Mouse (Mus musculus): ENCODE results near the gene Txndc5. TPM values are rescaled to one million over a fixed set of nuclear protein-coding genes. Genes with fewer than 3 reads are reported as not detected.

Gene Txndc5
- polyA plus RNA-seq, 1 experiment from 2014 or later, result 277 TPM

GRCm38 (mm10) chr13:38522056-38522654 is 6.5 kb downstream of the Txndc5 start:
- Histone ChIP-seq H3K27me3 (no peaks in the 10 kb centered on the region), H3K4me2 (no peak overlapping the region), H3K27ac (no peak overlapping the region), H3K9me3 (replicated peaks) (no peaks in the 10 kb centered on the region), H3K9ac (no peak overlapping the region), H3K36me3 (peaks cover 67% of the 10 kb centered on the region), H3K4me1 (peaks cover 16% of the 10 kb centered on the region), H3K4me3 (replicated peaks) (no peak overlapping the region)
- WGBS, result 78% methylated on average over 4 of the region's 4 CpGs
- no peak for ATAC-seq (replicated peaks; ENCODE audit: low FRiP score)

DNA sequence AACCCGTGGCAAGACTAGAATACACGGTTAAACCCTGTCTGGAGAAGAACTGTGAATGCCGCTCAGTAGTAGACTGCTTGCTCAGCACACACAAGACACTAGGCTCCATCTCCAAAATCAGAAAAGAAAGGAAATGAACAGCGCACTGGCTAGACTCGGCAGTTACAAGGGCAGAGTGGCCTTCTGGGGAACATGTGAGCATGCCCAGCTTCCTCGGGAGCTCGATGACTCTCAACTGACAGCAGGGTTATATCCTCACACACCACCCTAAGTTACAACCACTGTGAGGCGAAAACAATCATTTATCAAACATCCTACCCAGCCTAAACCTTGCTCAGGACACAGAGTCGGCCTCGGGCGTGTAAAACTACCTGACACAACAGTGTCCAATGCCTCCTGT is 8.3 kb downstream of the Txndc5 start:
- H3K27me3 ChIP-seq, result no peaks in the 10 kb centered on the region
- peaks cover 8% of the 10 kb centered on the region; the same call in 1 of the 2 replicates for H3K4me1 ChIP-seq
- no peak overlapping the region for H3K27ac ChIP-seq
- H3K4me2 ChIP-seq, result no peak overlapping the region
- H3K4me3 ChIP-seq (replicated peaks), result no peak overlapping the region
- 87% methylated on average over 11 of the region's 11 CpGs for WGBS
- H3K9me3 ChIP-seq (replicated peaks), result no peaks in the 10 kb centered on the region
- no peak overlapping the region for H3K9ac ChIP-seq
- no peak for ATAC-seq (replicated peaks; ENCODE audit: low FRiP score)
- peaks cover 86% of the 10 kb centered on the region for H3K36me3 ChIP-seq

DNA sequence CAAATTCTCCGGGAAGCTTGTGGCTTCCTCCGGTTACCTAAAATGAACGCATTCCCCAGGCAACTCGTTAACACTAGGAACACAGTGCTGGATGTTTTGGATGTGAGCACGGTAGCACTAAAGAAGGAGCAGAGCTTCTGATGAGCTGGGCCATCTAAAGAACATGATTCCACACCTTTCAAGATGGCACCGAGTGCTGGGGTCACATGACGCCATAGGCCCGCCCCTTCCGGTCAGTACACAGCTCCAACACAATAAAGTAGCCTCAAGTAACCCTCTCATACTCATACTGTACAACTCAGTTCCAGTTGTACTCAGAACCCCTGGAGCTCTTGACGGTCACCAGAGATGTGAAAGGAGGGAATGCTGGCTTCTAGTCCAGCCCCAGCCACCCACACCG is 12.0 kb downstream of the Txndc5 start:
- 89% methylated on average over 11 of the region's 11 CpGs for WGBS
- H3K4me1 ChIP-seq, result 0 out of 2 replicates have a peak, but pooled peaks cover 5% of the 10 kb centered on the region
- no peaks in the 10 kb centered on the region for H3K9me3 ChIP-seq (replicated peaks)
- no peak overlapping the region for H3K9ac ChIP-seq
- no peak overlapping the region for H3K27ac ChIP-seq
- H3K4me2 ChIP-seq, result no peak overlapping the region
- no peaks in the 10 kb centered on the region for H3K27me3 ChIP-seq
- peaks cover 94% of the 10 kb centered on the region for H3K36me3 ChIP-seq
- no peak overlapping the region for H3K4me3 ChIP-seq (replicated peaks)
- ATAC-seq (replicated peaks; ENCODE audit: low FRiP score), result no peak

GRCm38 (mm10) chr13:38515845-38516244 is 12.8 kb downstream of the Txndc5 start:
- peaks cover 92% of the 10 kb centered on the region for H3K36me3 ChIP-seq
- ATAC-seq (replicated peaks; ENCODE audit: low FRiP score), result no peak
- no peak overlapping the region for H3K4me2 ChIP-seq
- no peak overlapping the region for H3K4me3 ChIP-seq (replicated peaks)
- no peak overlapping the region for H3K9ac ChIP-seq
- WGBS, result 81% methylated on average over 3 of the region's 3 CpGs
- no peak overlapping the region for H3K27ac ChIP-seq
- no peaks in the 10 kb centered on the region for H3K27me3 ChIP-seq
- H3K9me3 ChIP-seq (replicated peaks), result no peaks in the 10 kb centered on the region
- H3K4me1 ChIP-seq, result 0 out of 2 replicates have a peak, but pooled peaks cover 5% of the 10 kb centered on the region

DNA sequence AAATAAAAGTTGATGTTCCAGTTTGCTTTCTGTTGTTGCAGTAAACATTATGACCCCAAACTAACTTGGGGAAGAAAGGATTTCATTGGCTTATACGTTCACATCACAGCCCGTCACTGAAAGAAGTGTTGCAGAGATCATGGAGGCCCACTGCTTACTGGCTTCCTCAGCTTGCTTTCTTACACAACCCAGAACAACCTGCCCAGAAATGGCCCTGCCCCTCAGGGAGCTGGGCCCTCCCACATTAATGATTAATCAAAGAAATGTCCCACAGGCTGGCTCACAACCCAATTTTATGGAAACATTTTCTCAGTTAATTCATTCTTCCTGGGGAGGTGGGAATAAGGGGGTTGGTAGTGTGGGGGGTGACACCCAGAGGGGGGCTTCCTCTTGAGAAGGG is 13.2 kb downstream of the Txndc5 start:
- no peak overlapping the region for H3K27ac ChIP-seq
- no peak overlapping the region for H3K9ac ChIP-seq
- H3K27me3 ChIP-seq, result no peaks in the 10 kb centered on the region
- WGBS, result 78% methylated on average over 2 of the region's 2 CpGs
- H3K4me1 ChIP-seq, result 0 out of 2 replicates have a peak, but pooled peaks cover 5% of the 10 kb centered on the region
- ATAC-seq (replicated peaks; ENCODE audit: low FRiP score), result 0 out of 2 replicates have a peak, but pooled peaks have one; percentile 56
- H3K4me2 ChIP-seq, result no peak overlapping the region
- no peaks in the 10 kb centered on the region for H3K9me3 ChIP-seq (replicated peaks)
- H3K4me3 ChIP-seq (replicated peaks), result no peak overlapping the region
- peaks cover 92% of the 10 kb centered on the region for H3K36me3 ChIP-seq

DNA sequence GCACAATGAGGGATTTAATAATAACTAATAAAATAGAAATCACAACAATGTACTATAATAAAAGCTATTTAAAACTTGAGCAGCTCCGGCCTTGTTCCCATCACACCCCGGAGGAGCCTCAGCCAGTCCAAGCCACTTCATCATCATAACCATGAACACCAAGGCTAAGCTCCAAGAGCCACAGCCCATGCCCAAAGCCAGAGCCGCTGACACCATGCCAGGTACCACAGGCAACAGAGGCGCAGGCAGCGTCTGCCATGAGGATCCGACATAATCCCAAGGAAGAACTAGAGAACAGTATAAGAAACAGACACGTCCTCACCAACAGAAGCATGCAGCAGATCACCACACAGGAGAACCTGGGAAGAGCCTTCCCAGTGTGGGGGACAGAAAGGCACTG is 14.7 kb downstream of the Txndc5 start:
- Histone ChIP-seq H3K4me1 (0 out of 2 replicates have a peak, but pooled peaks cover 5% of the 10 kb centered on the region), H3K36me3 (peaks cover 92% of the 10 kb centered on the region), H3K9ac (no peak overlapping the region), H3K27me3 (no peaks in the 10 kb centered on the region), H3K4me3 (replicated peaks) (no peak overlapping the region), H3K4me2 (no peak overlapping the region), H3K27ac (no peak overlapping the region), H3K9me3 (replicated peaks) (no peaks in the 10 kb centered on the region)
- no peak for ATAC-seq (replicated peaks; ENCODE audit: low FRiP score)
- 94% methylated on average over 7 of the region's 7 CpGs for WGBS

DNA sequence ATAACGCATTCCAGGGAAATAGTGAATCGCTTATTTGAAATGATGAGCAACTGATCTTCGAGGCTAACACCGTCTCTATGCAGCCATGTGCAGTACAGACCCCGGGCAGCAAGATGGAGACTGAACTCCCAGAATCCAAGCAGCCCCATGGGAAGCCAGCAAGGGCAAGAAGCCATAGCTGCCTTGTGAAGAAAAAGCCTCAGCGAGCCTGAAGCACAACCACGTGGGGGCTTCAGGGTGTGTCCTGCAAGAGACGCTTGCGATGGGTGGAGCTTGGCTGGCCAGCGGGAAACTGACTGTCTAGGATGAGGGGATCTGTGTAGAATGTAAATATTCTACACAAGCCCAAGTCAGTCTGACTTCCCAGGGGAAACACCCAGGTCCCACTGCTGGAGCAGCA is 16.6 kb downstream of the Txndc5 start:
- no peak overlapping the region for H3K4me3 ChIP-seq (replicated peaks)
- H3K36me3 ChIP-seq, result peaks cover 91% of the 10 kb centered on the region
- no peaks in the 10 kb centered on the region for H3K9me3 ChIP-seq (replicated peaks)
- H3K4me2 ChIP-seq, result no peak overlapping the region
- H3K27me3 ChIP-seq, result no peaks in the 10 kb centered on the region
- no peak for ATAC-seq (replicated peaks; ENCODE audit: low FRiP score)
- no peak overlapping the region for H3K9ac ChIP-seq
- WGBS, result 87% methylated on average over 10 of the region's 10 CpGs
- H3K4me1 ChIP-seq, result 0 out of 2 replicates have a peak, but pooled peaks cover 5% of the 10 kb centered on the region
- H3K27ac ChIP-seq, result no peak overlapping the region

GRCm38 (mm10) chr13:38509681-38510341 is 18.8 kb downstream of the Txndc5 start:
- Histone ChIP-seq H3K4me2 (no peak overlapping the region), H3K9ac (no peak overlapping the region), H3K27ac (no peak overlapping the region), H3K4me1 (no peaks in the 10 kb centered on the region), H3K27me3 (no peaks in the 10 kb centered on the region), H3K4me3 (replicated peaks) (no peak overlapping the region), H3K9me3 (replicated peaks) (no peaks in the 10 kb centered on the region), H3K36me3 (peaks cover 92% of the 10 kb centered on the region)
- no peak for ATAC-seq (replicated peaks; ENCODE audit: low FRiP score)
- 90% methylated on average over 8 of the region's 8 CpGs for WGBS

DNA sequence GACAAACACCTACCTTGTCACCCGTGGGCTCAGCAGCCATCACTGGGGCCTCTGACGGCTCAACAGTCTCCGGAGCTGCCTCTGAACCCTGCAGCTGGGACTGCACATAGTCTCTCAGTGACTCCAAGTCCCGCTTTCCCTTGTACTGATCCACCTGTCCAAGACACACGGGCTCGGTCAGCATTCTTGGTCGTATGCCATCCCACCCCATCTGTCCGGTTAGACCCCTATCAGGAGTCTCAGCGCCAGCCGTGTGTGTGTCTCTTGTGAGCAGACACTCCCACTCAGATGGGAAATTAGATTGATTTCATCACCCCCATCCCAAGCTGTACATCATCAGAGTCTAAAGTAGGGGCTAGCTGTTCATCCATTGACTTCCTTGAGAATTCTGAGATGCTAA is 21.7 kb downstream of the Txndc5 start:
- ATAC-seq (replicated peaks; ENCODE audit: low FRiP score), result no peak
- Histone ChIP-seq H3K36me3 (peaks cover 97% of the 10 kb centered on the region), H3K4me1 (no peaks in the 10 kb centered on the region), H3K27me3 (no peaks in the 10 kb centered on the region), H3K27ac (no peak overlapping the region), H3K4me3 (replicated peaks) (no peak overlapping the region), H3K9me3 (replicated peaks) (no peaks in the 10 kb centered on the region), H3K9ac (no peak overlapping the region), H3K4me2 (no peak overlapping the region)
- 85% methylated on average over 10 of the region's 10 CpGs for WGBS

GRCm38 (mm10) chr13:38506320-38506719 is 22.3 kb downstream of the Txndc5 start:
- Histone ChIP-seq H3K9me3 (replicated peaks) (no peaks in the 10 kb centered on the region), H3K27ac (no peak overlapping the region), H3K4me1 (no peaks in the 10 kb centered on the region), H3K9ac (no peak overlapping the region), H3K4me2 (no peak overlapping the region), H3K4me3 (replicated peaks) (no peak overlapping the region), H3K36me3 (peaks cover 97% of the 10 kb centered on the region), H3K27me3 (no peaks in the 10 kb centered on the region)
- no peak for ATAC-seq (replicated peaks; ENCODE audit: low FRiP score)
- WGBS, result 88% methylated on average over 8 of the region's 8 CpGs

GRCm38 (mm10) chr13:38503137-38503849 is 25.3 kb downstream of the Txndc5 start:
- 79% methylated on average over 14 of the region's 14 CpGs for whole genome bisulfite sequencing
- no peak for ATAC-seq (replicated peaks; ENCODE audit: low FRiP score)
- Histone ChIP-seq H3K4me2 (no peak overlapping the region), H3K27me3 (no peaks in the 10 kb centered on the region), H3K9me3 (replicated peaks) (no peaks in the 10 kb centered on the region), H3K36me3 (peaks cover 97% of the 10 kb centered on the region), H3K4me1 (no peaks in the 10 kb centered on the region), H3K27ac (no peak overlapping the region), H3K9ac (no peak overlapping the region), H3K4me3 (replicated peaks) (no peak overlapping the region)

DNA sequence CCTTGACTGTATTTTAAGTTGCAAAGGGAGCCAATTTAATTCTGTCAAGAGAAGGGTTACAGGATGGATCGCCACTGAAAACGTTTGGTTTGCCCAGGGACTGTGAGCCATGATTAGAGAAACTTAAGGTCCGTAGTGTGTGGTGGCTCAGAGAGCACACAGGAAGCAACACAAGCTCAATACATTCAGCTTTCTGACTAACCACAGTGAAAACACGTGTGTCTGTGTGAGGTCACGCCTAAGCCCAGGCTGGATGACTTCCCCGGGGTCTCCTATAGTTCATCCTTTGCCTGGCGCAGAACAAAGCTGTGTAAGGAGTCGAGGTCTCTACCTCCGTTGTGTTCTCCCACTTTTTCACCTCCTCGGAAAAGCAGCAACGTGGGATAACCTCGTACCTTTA is 27.3 kb downstream of the Txndc5 start:
- Histone ChIP-seq H3K36me3 (peaks cover 82% of the 10 kb centered on the region), H3K9me3 (replicated peaks) (no peaks in the 10 kb centered on the region), H3K4me2 (no peak overlapping the region), H3K4me3 (replicated peaks) (no peak overlapping the region), H3K9ac (no peak overlapping the region), H3K27ac (no peak overlapping the region), H3K27me3 (no peaks in the 10 kb centered on the region), H3K4me1 (no peaks in the 10 kb centered on the region)
- 90% methylated on average over 12 of the region's 12 CpGs for WGBS
- ATAC-seq (replicated peaks; ENCODE audit: low FRiP score), result no peak
